Mouse (Mus musculus): Measurements from ENCODE around the gene Wfs1. TPM values are rescaled to one million over a fixed set of nuclear protein-coding genes. Genes with fewer than 3 reads are reported as not detected.

Wfs1 gene
- total and polyA plus RNA-seq, 3 experiments: 0.56 to 2.5 (median 1.8) TPM

DNA sequence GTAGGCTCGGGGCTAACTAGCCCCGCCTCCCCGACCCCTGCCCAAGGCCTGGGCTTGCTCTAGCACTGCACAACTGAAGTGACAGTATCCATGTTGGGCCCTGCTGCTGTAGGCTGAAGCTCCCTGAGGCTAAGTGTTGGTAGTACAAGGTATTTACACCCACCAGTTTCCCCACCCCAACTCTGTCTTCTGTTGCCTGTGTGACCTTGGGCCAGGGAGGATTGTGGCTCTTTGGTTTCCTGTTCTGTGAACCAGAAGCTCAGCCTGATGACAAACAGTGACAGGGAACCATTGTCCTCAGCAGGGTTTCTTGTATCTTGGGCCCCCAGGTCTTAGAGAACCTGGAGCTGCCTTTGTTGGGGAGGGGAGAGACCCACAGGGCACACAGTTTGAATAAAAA is 47.9 kb upstream of the Wfs1 start:
- dilution Hi-C loops (cut with MboI; ENCODE audit: extremely low pct_ligation_motif_present, extremely low pct_unique_long_range_greater_than_20kb, low sequenced_read_pairs) (no loop called here), in situ Hi-C loops (cut with MboI; ENCODE audit: low pct_ligation_motif_present, low pct_unique_long_range_greater_than_20kb, low sequenced_read_pairs) (no loop called here)
- Histone ChIP-seq H3K9me3 (replicated peaks; ENCODE audit: low read length) (no peaks in the 10 kb centered on the region), H3K79me2 (replicated peaks; ENCODE audit: control insufficient read depth, extremely low read depth, insufficient read depth, poor library complexity, severe bottlenecking) (no peaks in the 10 kb centered on the region), H3K27me3 (replicated peaks) (peaks cover 51% of the 10 kb centered on the region), H3K4me3 (replicated peaks in 1 of 3; ENCODE audit: low read depth in 2 of 3, low read length in 2 of 3, poor library complexity in 1 of 3) (no peak overlapping the region), H3K27ac (ENCODE audit: insufficient read depth, low read depth) (no peak overlapping the region), H3K36me3 (replicated peaks in 1 of 2; ENCODE audit: control insufficient read depth in 1 of 2, insufficient read depth in 1 of 2, low read length in 1 of 2) (no peaks in the 10 kb centered on the region), H3K9ac (ENCODE audit: insufficient read depth, low read depth) (no peak overlapping the region), H3K4me2 (ENCODE audit: insufficient read depth, low read depth, poor library complexity, severe bottlenecking) (no peak overlapping the region), H3K4me1 (ENCODE audit: control insufficient read depth in 1 of 2, insufficient read depth in 2 of 2) (no peaks in the 10 kb centered on the region)
- TF ChIP-seq GABPA (IDR thresholded peaks at IDR 0.05; ENCODE audit: insufficient replicate concordance, low read depth, low read length) (no peak), PAX5 (IDR thresholded peaks at IDR 0.05; ENCODE audit: low read length) (no peak), E2F4 (IDR thresholded peaks at IDR 0.05; ENCODE audit: insufficient replicate concordance, low read depth, low read length) (no peak), RAD21 (IDR thresholded peaks at IDR 0.05; ENCODE audit: low read depth, low read length) (no peak), JUN (IDR thresholded peaks at IDR 0.05; ENCODE audit: insufficient read depth, low read depth, low read length) (no peak), ZC3H11A (IDR thresholded peaks at IDR 0.05; ENCODE audit: low read depth, low read length) (no peak), ZKSCAN1 (IDR thresholded peaks at IDR 0.05; ENCODE audit: borderline replicate concordance, low read depth, low read length) (no peak), CHD1 (IDR thresholded peaks at IDR 0.05; ENCODE audit: low read depth, low read length) (no peak), USF2 (conservative IDR thresholded peaks at IDR 0.05; ENCODE audit: low read depth, low read length) (no peak)
- DNase-seq (ENCODE audit: extremely low read depth): no peak

DNA sequence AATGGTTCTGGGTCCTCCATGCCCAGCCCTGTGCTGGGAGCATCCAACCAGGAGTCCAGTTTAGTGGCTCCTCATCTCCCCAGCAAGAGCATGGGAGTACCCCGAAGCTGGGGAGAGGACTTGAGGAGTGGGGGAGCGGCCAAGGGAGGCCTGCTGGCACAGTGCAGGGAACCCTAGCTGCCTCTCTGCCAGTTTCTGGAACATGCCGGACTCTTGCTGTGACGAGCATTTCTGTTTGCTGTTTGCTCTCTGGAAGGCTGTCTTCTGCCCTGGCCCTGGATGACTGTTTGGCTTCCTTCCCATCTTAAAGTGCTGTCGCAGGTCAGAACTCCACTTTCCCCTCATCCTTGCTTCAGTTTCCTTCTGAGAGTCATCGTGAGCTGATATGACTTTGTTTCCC is 46.9 kb upstream of the Wfs1 start:
- in situ Hi-C loops (cut with MboI; ENCODE audit: low pct_ligation_motif_present, low pct_unique_long_range_greater_than_20kb, low sequenced_read_pairs) (no loop called here), dilution Hi-C loops (cut with MboI; ENCODE audit: extremely low pct_ligation_motif_present, extremely low pct_unique_long_range_greater_than_20kb, low sequenced_read_pairs) (no loop called here)
- H3K4me3 ChIP-seq (replicated peaks in 1 of 3; ENCODE audit: low read depth in 2 of 3, low read length in 2 of 3, poor library complexity in 1 of 3): no peak overlapping the region
- H3K27ac ChIP-seq (ENCODE audit: insufficient read depth, low read depth): no peak overlapping the region
- H3K79me2 ChIP-seq (replicated peaks; ENCODE audit: control insufficient read depth, extremely low read depth, insufficient read depth, poor library complexity, severe bottlenecking): no peaks in the 10 kb centered on the region
- DNase-seq (ENCODE audit: extremely low read depth): no peak
- no peaks in the 10 kb centered on the region for H3K9me3 ChIP-seq (replicated peaks; ENCODE audit: low read length)
- peaks cover 61% of the 10 kb centered on the region for H3K27me3 ChIP-seq (replicated peaks)
- no peak for TF ChIP-seq JUND (conservative IDR thresholded peaks at IDR 0.05; ENCODE audit: low read depth, low read length)
- TF ChIP-seq MEF2A (IDR thresholded peaks at IDR 0.05; ENCODE audit: borderline replicate concordance, low read depth, low read length): no peak
- TF ChIP-seq E2F4 (IDR thresholded peaks at IDR 0.05; ENCODE audit: insufficient replicate concordance, low read depth, low read length): no peak
- no peak for TF ChIP-seq USF2 (conservative IDR thresholded peaks at IDR 0.05; ENCODE audit: low read depth, low read length)
- no peak for TF ChIP-seq MAFK (IDR thresholded peaks at IDR 0.05; ENCODE audit: insufficient replicate concordance, low read length)
- no peak for TF ChIP-seq MXI1 (IDR thresholded peaks at IDR 0.05; ENCODE audit: low read depth, low read length)
- no peak for TF ChIP-seq POLR2AphosphoS2 (IDR thresholded peaks at IDR 0.05; ENCODE audit: low read depth, low read length)
- no peak for TF ChIP-seq GABPA (IDR thresholded peaks at IDR 0.05; ENCODE audit: insufficient replicate concordance, low read depth, low read length)
- no peak for TF ChIP-seq ETS1 (conservative IDR thresholded peaks at IDR 0.05; ENCODE audit: low read depth, low read length)
- TF ChIP-seq ZMIZ1 (IDR thresholded peaks at IDR 0.05; ENCODE audit: low read depth, low read length): no peak
- no peaks in the 10 kb centered on the region for H3K4me1 ChIP-seq (ENCODE audit: control insufficient read depth in 1 of 2, insufficient read depth in 2 of 2)
- H3K4me2 ChIP-seq (ENCODE audit: insufficient read depth, low read depth, poor library complexity, severe bottlenecking): no peak overlapping the region
- no peak overlapping the region for H3K9ac ChIP-seq (ENCODE audit: insufficient read depth, low read depth)
- H3K36me3 ChIP-seq (replicated peaks in 1 of 2; ENCODE audit: control insufficient read depth in 1 of 2, insufficient read depth in 1 of 2, low read length in 1 of 2): no peaks in the 10 kb centered on the region
